Mouse (Mus musculus) myocyte (in vitro differentiated cells): Measurements from ENCODE around the gene Slc22a15. TPM values are rescaled to one million over a fixed set of nuclear protein-coding genes. Genes with fewer than 3 reads are reported as not detected.

Experiments
- H3K27me3 ChIP-seq: one replicate; pipeline ENCODE4 v1.6.1; 2011; ENCODE audit not compliant: control insufficient read depth, insufficient read depth, insufficient read length
- H3K36me3 ChIP-seq: one replicate; pipeline ENCODE4 v1.6.1; 2011; ENCODE audit not compliant: control insufficient read depth, insufficient read depth
- H3K4me2 ChIP-seq: one replicate; pipeline ENCODE4 v1.6.1; 2011; ENCODE audit warnings: low read depth, control low read depth
- H3K4me3 ChIP-seq: one replicate; pipeline ENCODE4 v1.5.1; 2011; ENCODE audit warnings: mild to moderate bottlenecking, control low read depth, moderate library complexity
- H3K79me2 ChIP-seq: one replicate; pipeline ENCODE4 v1.6.1; 2011; ENCODE audit not compliant: control insufficient read depth, insufficient read depth
- H3ac ChIP-seq: one replicate; pipeline ENCODE4 v1.6.1; 2011; ENCODE audit not compliant: control insufficient read depth, insufficient read length
- CEBPB ChIP-seq: IDR thresholded peaks from 2 replicates; pipeline ENCODE4 v1.6.1; 2011; ENCODE audit warnings: mild to moderate bottlenecking, moderate library complexity; ENCODE audit not compliant: poor library complexity, insufficient read depth, severe bottlenecking
- E2F4 ChIP-seq: IDR thresholded peaks from one replicate; pipeline ENCODE4 v1.6.1; 2011; ENCODE audit warnings: mild to moderate bottlenecking, control low read depth, moderate library complexity; ENCODE audit not compliant: insufficient read depth
- MAX ChIP-seq: IDR thresholded peaks from one replicate; pipeline ENCODE4 v1.6.1; 2011; ENCODE audit warnings: low read depth, mild to moderate bottlenecking, control low read depth
- MYOD1 ChIP-seq, 3 experiments: IDR thresholded peaks; one replicate each; pipeline ENCODE4 v1.6.1; 2011; ENCODE audit warnings: control low read depth in 2 of 3, low read depth in 2 of 3, mild to moderate bottlenecking in 2 of 3, moderate library complexity in 1 of 3; ENCODE audit not compliant: insufficient read length in 2 of 3, control insufficient read depth in 1 of 3
- MYOG ChIP-seq, 3 experiments: IDR thresholded peaks; one replicate each; pipeline ENCODE4 v1.6.1; 2011; ENCODE audit warnings: control low read depth in 2 of 3, low read depth in 2 of 3, mild to moderate bottlenecking in 2 of 3; ENCODE audit not compliant: insufficient read length in 2 of 3, control insufficient read depth in 1 of 3, insufficient read depth in 1 of 3
- POLR2A ChIP-seq: IDR thresholded peaks from one replicate; pipeline ENCODE4 v1.6.1; 2011; ENCODE audit warnings: low read depth, mild to moderate bottlenecking, control low read depth, moderate library complexity; ENCODE audit not compliant: insufficient read length
- POLR2AphosphoS2 ChIP-seq: IDR thresholded peaks from one replicate; pipeline ENCODE4 v1.6.1; 2011; ENCODE audit warnings: low read depth, control low read depth; ENCODE audit not compliant: insufficient read length
- REST ChIP-seq: IDR thresholded peaks from one replicate; pipeline ENCODE4 v1.6.1; 2011; ENCODE audit warnings: mild to moderate bottlenecking, control low read depth, moderate library complexity; ENCODE audit not compliant: insufficient read depth, insufficient read length
- SRF ChIP-seq: IDR thresholded peaks from one replicate; pipeline ENCODE4 v1.6.1; 2011; ENCODE audit warnings: low read depth; ENCODE audit not compliant: control insufficient read depth, insufficient read length
- TCF12 ChIP-seq: IDR thresholded peaks from one replicate; pipeline ENCODE4 v1.6.1; 2011; ENCODE audit warnings: mild to moderate bottlenecking, control low read depth; ENCODE audit not compliant: poor library complexity, insufficient read depth, severe bottlenecking
- TCF3 ChIP-seq: IDR thresholded peaks from one replicate; pipeline ENCODE4 v1.6.1; 2011; ENCODE audit warnings: low read depth, control low read depth; ENCODE audit not compliant: insufficient read length
- USF1 ChIP-seq: IDR thresholded peaks from one replicate; pipeline ENCODE4 v1.6.1; 2011; ENCODE audit warnings: low read depth, mild to moderate bottlenecking, control low read depth, moderate library complexity
- polyA plus RNA-seq: library from polyadenylated mRNA; unstranded; fragments of >200 nt; fragmentation: generic; extraction: Trizol; gene quantifications from one replicate; pipeline ENCODE4 v1.2.1, GENCODE M21; 2012; ENCODE audit warnings: missing spikeins

Gene Slc22a15
- polyA plus RNA-seq, 1 experiment: 6.2 TPM

DNA sequence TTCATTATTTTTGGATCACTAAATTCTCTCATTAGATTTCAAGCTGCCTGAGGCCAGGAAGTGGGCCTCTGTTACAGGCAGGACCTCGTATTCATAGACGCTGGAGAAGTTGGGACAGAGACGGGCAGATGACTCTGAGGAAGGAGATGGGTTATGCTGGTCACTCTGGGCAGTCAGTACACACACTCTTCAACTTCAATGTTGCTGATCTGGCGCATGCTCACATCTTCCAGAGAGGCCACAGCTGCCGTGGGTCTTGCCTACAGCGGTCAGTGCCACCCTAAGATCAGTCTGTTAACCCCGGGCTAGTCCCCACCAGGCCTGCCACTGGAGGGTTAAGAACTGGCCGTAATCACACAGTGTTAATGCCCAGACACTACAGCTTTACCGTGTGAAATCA lies 52.3 kb downstream of the Slc22a15 start:
- no peak for TF ChIP-seq POLR2AphosphoS2
- no peak for TF ChIP-seq MYOG (IDR thresholded peaks at IDR 0.05; ENCODE audit: control insufficient read depth in 1 of 3, insufficient read depth in 1 of 3, insufficient read length in 2 of 3, low read depth in 2 of 3)
- TF ChIP-seq SRF: no peak
- TF ChIP-seq E2F4: no peak
- TF ChIP-seq MAX: no peak
- H3K36me3 ChIP-seq: peaks cover 10% of the 10 kb centered on the region
- H3ac ChIP-seq: no peak overlapping the region
- H3K79me2 ChIP-seq: no peaks in the 10 kb centered on the region
- H3K4me2 ChIP-seq: no peak overlapping the region
- H3K27me3 ChIP-seq: no peaks in the 10 kb centered on the region
- H3K4me3 ChIP-seq: no peak overlapping the region

DNA sequence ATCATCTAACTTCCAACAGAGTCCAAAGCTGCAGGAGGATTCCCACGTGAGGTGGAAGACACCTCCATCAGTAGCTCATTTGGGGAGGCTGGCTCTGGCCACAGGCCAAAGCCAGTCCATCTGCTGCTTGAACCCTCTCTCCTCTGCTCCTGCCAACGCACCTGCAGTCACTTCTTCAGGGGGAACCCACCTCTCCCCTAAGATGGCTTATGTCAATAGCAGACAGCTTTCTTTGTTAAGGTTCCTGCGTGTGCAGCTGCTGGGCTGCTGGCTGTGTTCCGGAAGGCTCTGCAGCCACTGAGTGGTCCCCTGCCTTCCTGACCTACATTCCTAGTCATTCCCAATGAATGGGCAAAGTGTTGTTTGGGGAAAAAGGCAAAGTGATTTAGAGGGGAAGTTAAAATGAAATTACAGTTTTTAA lies 57.2 kb downstream of the Slc22a15 start:
- Histone ChIP-seq H3K79me2 (no peaks in the 10 kb centered on the region), H3K4me2 (no peak overlapping the region), H3K36me3 (no peaks in the 10 kb centered on the region), H3ac (no peak overlapping the region), H3K27me3 (no peaks in the 10 kb centered on the region), H3K4me3 (no peak overlapping the region)
- TF ChIP-seq MYOD1 (IDR thresholded peaks at IDR 0.05; ENCODE audit: control insufficient read depth in 1 of 3, insufficient read length in 2 of 3, low read depth in 2 of 3): no peak
- TF ChIP-seq USF1: no peak
- TF ChIP-seq TCF3: no peak
- no peak for TF ChIP-seq REST
- no peak for TF ChIP-seq MAX
- TF ChIP-seq TCF12: no peak
- TF ChIP-seq SRF: no peak
- TF ChIP-seq E2F4: no peak
- TF ChIP-seq POLR2AphosphoS2: no peak
- no peak for TF ChIP-seq CEBPB
- TF ChIP-seq MYOG (IDR thresholded peaks at IDR 0.05; ENCODE audit: control insufficient read depth in 1 of 3, insufficient read depth in 1 of 3, insufficient read length in 2 of 3, low read depth in 2 of 3): no peak
- no peak for TF ChIP-seq POLR2A

DNA sequence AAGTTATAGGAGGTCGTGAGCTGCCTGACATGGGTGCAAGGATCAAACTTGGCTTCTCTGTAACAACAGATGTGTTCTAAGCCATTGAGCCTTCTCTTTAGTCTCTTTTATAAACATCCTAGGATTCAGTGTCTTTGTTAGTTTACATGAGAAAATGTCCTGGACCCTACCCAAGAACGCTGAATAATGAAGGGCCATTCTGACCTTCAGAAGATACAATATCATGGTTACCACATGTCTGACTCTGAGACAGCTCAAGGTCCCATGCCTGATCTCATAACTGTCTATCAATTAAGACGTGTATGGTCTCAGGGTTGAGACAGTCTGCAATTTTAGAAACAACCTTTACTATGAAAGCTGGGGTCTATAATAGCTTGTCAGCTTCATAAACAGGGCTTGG lies 62.4 kb downstream of the Slc22a15 start:
- H3ac ChIP-seq: no peak overlapping the region
- no peaks in the 10 kb centered on the region for H3K27me3 ChIP-seq
- H3K4me2 ChIP-seq: no peak overlapping the region
- H3K4me3 ChIP-seq: no peak overlapping the region
- H3K79me2 ChIP-seq: no peaks in the 10 kb centered on the region
- no peak for TF ChIP-seq TCF12
- no peak for TF ChIP-seq MYOG (IDR thresholded peaks at IDR 0.05; ENCODE audit: control insufficient read depth in 1 of 3, insufficient read depth in 1 of 3, insufficient read length in 2 of 3, low read depth in 2 of 3)
- TF ChIP-seq USF1: no peak
- no peak for TF ChIP-seq TCF3
- no peak for TF ChIP-seq E2F4
- no peak for TF ChIP-seq POLR2AphosphoS2
- TF ChIP-seq SRF: no peak
- TF ChIP-seq MYOD1 (IDR thresholded peaks at IDR 0.05; ENCODE audit: control insufficient read depth in 1 of 3, insufficient read length in 2 of 3, low read depth in 2 of 3): no peak
- no peak for TF ChIP-seq MAX
- no peak for TF ChIP-seq REST
- TF ChIP-seq CEBPB: no peak
- no peak for TF ChIP-seq POLR2A
- H3K36me3 ChIP-seq: no peaks in the 10 kb centered on the region

DNA sequence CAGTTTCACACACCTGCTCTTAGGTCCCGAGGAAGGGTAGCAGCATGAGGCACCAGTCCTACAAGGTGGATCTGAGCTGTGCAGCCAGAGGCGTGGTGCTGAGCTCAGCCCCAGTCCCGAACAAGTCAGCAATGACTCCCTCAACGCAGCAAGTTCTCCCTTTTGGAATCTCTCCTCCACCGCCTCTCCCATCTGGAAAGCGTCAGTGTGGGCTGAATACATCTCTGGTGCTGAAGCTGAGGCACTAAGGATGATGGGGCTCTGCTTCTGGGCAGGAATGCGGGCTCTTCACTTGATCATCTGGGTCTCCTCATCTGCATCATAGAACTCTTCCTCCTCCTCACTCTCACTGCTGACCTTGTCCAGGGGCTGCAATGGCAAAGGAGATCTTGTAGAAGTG lies 64.1 kb downstream of the Slc22a15 start:
- Histone ChIP-seq H3ac (no peak overlapping the region), H3K4me2 (no peak overlapping the region), H3K27me3 (no peaks in the 10 kb centered on the region), H3K4me3 (no peak overlapping the region), H3K36me3 (no peaks in the 10 kb centered on the region), H3K79me2 (no peaks in the 10 kb centered on the region)
- TF ChIP-seq MYOD1 (IDR thresholded peaks at IDR 0.05; ENCODE audit: control insufficient read depth in 1 of 3, insufficient read length in 2 of 3, low read depth in 2 of 3) (no peak), TCF12 (no peak), TCF3 (no peak), MYOG (IDR thresholded peaks at IDR 0.05; ENCODE audit: control insufficient read depth in 1 of 3, insufficient read depth in 1 of 3, insufficient read length in 2 of 3, low read depth in 2 of 3) (no peak), SRF (no peak), E2F4 (no peak), MAX (no peak)

DNA sequence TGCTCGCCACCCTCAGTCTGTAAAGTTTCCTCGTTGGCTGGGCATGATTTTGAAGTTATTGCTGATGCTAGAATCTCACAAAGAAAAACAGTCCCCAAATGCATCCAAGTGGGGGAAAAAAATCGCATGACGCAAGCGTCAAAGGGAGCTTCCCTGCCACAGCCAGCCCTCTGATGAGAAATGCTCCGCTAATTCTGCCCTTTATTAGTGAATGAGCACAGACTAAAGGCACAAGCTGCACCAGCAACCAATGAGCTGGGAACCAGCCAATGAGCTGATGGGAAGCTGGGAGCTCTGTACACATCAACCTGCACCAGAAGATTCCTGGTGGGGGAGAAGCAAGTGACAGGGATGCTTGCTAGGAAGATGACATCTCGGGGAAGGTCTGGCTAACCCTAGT lies 64.5 kb downstream of the Slc22a15 start:
- no peak for TF ChIP-seq USF1
- no peak for TF ChIP-seq MYOG (IDR thresholded peaks at IDR 0.05; ENCODE audit: control insufficient read depth in 1 of 3, insufficient read depth in 1 of 3, insufficient read length in 2 of 3, low read depth in 2 of 3)
- no peak for TF ChIP-seq REST
- no peak for TF ChIP-seq MYOD1 (IDR thresholded peaks at IDR 0.05; ENCODE audit: control insufficient read depth in 1 of 3, insufficient read length in 2 of 3, low read depth in 2 of 3)
- TF ChIP-seq E2F4: no peak
- no peak for TF ChIP-seq SRF
- TF ChIP-seq POLR2AphosphoS2: no peak
- Histone ChIP-seq H3ac (no peak overlapping the region), H3K27me3 (no peaks in the 10 kb centered on the region), H3K36me3 (no peaks in the 10 kb centered on the region), H3K4me3 (no peak overlapping the region), H3K79me2 (no peaks in the 10 kb centered on the region), H3K4me2 (no peak overlapping the region)
